Mouse (Mus musculus): Measurements from ENCODE around the gene Dkkl1. TPM values are rescaled to one million over a fixed set of nuclear protein-coding genes. Genes with fewer than 3 reads are reported as not detected.
A peak's percentile ranks its signal among the peaks of the same experiment; 100 is the strongest.

The Dkkl1 gene
- total RNA-seq (2021): 10 to 100 TPM; 25.1 to 29.2 TPM

- intact Hi-C loops (cut with DNase I): no loop called here
- no peak for DNase-seq (ENCODE audit: low spot score in 2 of 2)
These were observed at the start of gene Dkkl1 for GRCm38 (mm10) chr7:45211851-45212251. Dkkl1 (minus strand) TSS chr7:45212147.

DNA sequence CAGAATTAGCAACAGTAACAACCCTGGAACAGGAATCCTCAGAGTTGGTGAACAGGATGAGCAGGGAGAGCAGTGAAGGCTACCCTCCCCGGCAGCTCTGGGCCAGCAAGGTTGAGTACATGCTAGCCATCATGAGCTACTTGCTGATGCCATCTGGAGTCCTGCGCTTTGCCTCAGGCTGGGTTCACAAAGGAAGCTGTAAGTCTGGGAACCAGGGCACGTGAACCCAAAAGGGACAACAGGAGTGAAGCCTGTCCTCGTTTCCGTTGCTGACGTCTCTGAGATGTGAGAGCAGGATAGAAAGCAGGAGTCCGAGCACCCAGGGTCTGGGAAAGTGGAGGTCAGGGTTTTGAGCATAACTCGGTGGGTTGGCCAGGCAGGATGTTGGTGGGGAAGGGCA is 47.3 kb upstream of the Dkkl1 start:
- intact Hi-C loops (cut with DNase I): no loop called here
- DNase-seq (ENCODE audit: low spot score in 2 of 2): no peak

- DNase-seq (ENCODE audit: low spot score in 2 of 2): peak in 1 of 2 experiments; percentile 80
- intact Hi-C loops (cut with DNase I): loop anchor here (2.0 kb wide), 1 partner anchor 22 kb away; no protein-coding TSS in a partner anchor
These were observed 45.3 kb upstream of the Dkkl1 start for GRCm38 (mm10) chr7:45257063-45257840.

- DNase-seq (ENCODE audit: low spot score in 2 of 2): peak in 1 of 2 experiments; percentile 45
- intact Hi-C loops (cut with DNase I): loop anchor here (2.0 kb wide), 1 partner anchor 21 kb away; no protein-coding TSS in a partner anchor
These were observed 43.9 kb upstream of the Dkkl1 start for GRCm38 (mm10) chr7:45255822-45256221.

GRCm38 (mm10) chr7:45253806-45254205 is 41.9 kb upstream of the Dkkl1 start:
- intact Hi-C loops (cut with DNase I): no loop called here

GRCm38 (mm10) chr7:45247666-45248065 is 35.7 kb upstream of the Dkkl1 start:
- no peak for DNase-seq (ENCODE audit: low spot score in 2 of 2)

More at GRCm38 (mm10) chr7:45253806-45254205, 41.9 kb upstream of the Dkkl1 start:
- no peak for DNase-seq (ENCODE audit: low spot score in 2 of 2)

GRCm38 (mm10) chr7:45241389-45241749 is 29.4 kb upstream of the Dkkl1 start:
- intact Hi-C loops (cut with DNase I): no loop called here
- no peak for DNase-seq (ENCODE audit: low spot score in 2 of 2)

More at GRCm38 (mm10) chr7:45247666-45248065, 35.7 kb upstream of the Dkkl1 start:
- intact Hi-C loops (cut with DNase I): no loop called here

DNA sequence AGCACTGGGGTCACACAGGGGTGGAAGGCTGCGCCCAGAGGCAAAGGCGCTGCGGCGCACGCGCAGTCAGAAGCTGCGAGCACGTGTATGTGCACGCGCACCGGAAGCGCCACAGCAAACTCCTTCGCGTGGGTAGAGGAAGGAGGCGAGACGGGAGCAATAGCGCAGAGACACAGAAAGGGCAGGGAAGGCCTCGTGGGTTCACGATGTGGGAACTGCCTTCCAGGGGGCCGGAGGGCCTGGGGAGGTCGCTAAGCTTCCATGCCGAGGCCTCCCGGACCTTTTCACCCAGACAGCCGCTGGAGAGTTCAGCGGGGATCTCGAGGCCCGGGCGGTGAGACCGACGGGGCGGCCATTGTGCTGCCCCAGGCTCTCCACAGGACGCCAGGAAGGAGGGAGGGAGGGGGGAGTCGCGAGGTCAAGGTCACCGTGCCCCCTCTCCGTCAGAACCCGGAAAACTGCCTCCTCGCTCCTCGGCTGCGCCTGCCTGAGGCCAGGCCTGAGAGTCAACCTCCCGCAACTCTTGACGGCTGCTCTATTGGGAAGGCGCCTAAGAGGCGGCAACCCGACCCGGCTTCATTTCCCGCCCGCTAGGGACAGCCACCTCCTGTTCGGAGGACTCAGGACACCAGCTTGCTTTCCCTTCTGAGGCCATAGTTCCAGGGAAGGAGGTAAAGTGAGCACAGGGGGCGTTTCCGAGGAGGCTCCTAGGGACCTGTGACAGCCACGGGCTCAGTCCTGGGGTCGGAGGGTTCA is 28.9 kb upstream of the Dkkl1 start, which contains the start of gene Slc6a16:
Gene Slc6a16 (plus strand): TSS at position 453 of the 756 bp plus-strand sequence.
- DNase-seq (ENCODE audit: low spot score in 2 of 2): peak; percentile 56 to 68
- intact Hi-C loops (cut with DNase I): no loop called here

- intact Hi-C loops (cut with DNase I): no loop called here
- DNase-seq (ENCODE audit: low spot score in 2 of 2): no peak
These were observed 28.2 kb upstream of the Dkkl1 start for GRCm38 (mm10) chr7:45240109-45240508.

GRCm38 (mm10) chr7:45238723-45239496 is 27.0 kb upstream of the Dkkl1 start, which contains the start of gene Cd37:
Cd37 (minus strand) TSS chr7:45239115.
- intact Hi-C loops (cut with DNase I): no loop called here
- no peak for DNase-seq (ENCODE audit: low spot score in 2 of 2)

DNA sequence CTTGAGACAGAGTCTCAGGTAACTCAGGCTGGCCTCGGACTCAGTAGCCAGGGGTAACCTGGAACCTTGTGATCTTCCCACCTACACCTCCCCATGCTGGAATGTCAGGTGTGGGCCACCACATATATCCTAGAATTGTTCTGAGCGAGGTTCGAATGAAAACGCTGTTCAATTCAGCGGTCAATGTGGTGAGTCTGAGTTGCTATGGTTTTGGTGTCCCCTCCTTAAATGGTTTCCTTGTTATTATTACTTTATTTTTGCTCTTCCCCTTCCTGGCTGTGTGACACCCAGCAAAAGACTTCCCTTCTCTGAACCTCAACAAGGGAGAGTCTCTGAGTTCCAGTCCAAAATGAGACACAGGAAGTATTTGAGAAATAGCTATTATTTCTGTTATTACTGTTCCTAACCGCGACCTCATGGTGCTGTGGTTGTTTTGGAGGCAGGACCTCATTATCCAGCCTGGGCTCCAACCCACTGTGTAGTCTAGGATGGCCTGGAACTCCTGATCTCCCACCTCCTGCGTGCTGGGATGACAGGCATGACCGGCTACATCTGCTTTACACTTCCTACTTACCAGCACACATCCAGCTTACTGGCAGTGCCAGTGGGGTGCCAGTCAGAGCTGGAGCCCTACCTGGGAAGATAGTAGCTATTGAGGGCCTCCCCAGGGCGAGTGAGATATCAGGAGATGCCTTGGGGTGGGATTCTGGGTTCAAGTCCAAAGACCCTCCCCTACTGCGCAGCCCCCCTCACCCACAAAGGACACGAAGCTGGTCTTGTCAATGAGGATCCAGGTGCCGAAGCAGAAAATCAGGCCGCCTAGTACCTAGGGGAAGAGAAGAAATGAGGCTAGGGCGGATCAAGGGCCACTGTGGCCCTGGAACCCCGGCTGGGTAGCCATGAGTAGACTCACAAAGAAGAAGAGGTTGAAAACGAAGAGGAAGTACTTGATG is 26.1 kb upstream of the Dkkl1 start:
- intact Hi-C loops (cut with DNase I): no loop called here
- no peak for DNase-seq (ENCODE audit: low spot score in 2 of 2)

DNA sequence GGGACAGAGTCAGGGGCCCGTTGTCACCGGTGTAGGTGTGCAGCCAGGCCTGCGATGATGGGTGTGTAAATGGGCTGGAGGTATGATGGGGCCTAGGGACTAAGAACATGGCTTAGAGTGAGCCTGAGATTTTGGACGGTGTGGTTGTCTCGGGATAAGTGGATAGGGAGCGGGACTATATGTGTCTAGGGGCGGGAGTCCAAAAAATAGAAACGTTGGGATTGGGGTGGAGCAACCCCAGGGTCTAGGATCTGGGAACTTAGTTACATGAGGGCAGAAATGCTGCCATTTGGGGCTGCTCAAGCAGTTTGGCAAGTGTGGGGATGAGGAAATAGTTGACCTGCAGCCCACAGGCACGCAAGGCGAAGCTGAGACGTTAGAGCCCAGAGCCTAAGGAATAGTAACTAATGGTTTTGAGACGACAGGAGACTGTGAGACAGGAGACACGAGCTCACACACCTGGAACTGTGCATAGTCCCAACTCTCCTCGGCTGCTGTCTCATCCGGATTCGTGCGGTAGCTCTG is 23.8 kb upstream of the Dkkl1 start:
- intact Hi-C loops (cut with DNase I): loop anchor here (2.0 kb wide), 1 partner anchor 21 kb away; no protein-coding TSS in a partner anchor

DNA sequence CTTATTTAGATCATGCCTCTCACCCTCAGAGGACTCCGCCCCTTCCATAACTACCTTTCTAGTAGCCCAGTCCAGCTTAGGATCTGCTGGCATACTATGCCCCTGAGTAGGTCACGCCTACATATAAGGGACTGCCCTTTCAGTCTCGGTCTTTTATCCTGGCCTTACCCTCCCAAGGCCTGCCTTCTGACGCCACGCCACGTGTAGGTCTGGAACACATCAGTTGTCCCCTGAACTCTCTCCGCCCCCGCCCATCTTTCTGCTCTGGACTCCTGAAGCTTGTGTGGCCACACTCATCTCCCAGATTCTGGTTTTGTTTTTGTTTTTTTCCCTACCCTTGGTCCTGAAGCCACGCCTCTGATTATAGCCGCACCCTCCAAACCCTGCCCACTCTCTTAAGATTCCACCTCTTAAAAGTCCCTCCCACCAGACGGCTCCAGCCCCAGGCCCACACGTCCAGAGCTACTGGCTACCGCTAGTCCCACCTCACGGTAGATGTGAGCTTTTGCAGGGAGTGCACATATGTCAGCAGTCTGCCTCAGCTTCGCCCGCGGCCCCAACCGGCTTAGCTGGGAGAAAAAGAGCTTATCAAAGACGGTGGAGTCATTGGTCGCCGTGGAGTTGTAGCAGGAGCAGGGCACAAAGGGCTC is 23.1 kb upstream of the Dkkl1 start:
- DNase-seq (ENCODE audit: low spot score in 2 of 2): peak in 1 of 2 experiments; percentile 24
- intact Hi-C loops (cut with DNase I): loop anchor here (2.0 kb wide), 1 partner anchor 22 kb away; no protein-coding TSS in a partner anchor

More for the DNA sequence above, 23.8 kb upstream of the Dkkl1 start:
- DNase-seq (ENCODE audit: low spot score in 2 of 2): no peak

DNA sequence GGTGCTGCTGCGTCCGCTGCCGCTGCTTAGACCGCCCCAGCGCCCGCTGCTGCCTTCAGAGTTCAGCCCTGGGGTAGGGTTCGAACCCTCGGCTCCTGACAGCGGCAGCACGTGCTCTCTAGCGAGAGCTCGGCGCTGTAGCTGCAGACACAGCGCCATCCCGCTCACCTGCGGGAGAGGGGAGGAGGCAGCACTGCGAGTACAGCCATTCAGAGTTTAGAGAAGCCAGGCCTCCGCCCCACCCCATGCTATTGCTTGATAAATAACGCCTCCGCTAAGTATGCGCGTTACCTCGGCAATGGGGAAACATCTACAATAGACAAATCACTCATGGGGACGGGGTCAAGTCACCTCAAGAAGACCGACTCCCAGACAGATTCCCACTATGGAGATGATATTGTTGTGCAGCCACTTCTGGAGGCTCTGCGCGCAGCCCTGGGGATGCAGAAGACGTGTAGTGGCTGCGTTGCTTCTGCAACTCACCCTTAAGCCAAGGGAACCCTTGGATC is 22.4 kb upstream of the Dkkl1 start:
- DNase-seq (ENCODE audit: low spot score in 2 of 2): peak in 1 of 2 experiments; percentile 20
- intact Hi-C loops (cut with DNase I): loop anchor here (2.0 kb wide), 1 partner anchor 22 kb away; no protein-coding TSS in a partner anchor

DNA sequence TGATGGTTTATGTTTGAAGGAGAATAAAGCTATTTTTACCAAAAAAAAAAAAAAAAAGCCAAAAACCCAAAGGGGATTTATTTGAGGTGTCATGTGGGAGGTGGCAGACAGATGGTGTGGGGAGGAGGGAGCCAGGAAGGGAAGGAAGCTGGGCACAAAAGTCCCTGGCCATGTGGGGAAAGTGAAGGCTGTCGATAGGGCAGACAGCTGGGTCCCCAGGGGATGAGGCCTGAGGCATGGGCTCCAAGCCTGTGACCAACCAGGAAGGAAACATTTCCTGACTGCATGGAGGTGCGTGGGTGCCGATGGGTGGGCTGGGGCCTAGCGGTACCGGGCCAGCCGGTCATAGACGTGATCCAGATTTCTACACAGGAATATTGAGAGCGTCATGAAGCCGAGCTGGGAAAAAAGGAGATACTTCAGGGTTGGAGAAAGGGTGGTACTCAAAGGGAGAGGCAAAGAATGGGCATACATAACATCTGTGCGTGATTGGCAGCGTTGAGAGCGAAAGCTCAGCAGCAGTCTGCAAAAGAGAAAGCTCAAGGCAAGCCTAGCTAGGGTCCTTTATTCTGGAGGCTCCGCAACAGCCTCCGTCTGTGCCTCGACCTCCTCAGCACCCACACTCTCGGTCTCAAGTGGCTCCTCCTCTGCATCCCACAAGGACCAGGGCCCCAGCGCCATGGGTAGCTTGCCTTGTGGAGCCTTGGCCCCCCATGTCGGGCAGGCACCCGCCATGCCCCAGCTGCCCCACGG is 21.8 kb upstream of the Dkkl1 start:
- intact Hi-C loops (cut with DNase I): loop anchor here (1.0 to 2.0 kb wide), 5 partner anchors 23 to 71 kb away; partner anchors contain the start of gene Slc6a21
- peak; percentile 72 to 95 for DNase-seq (ENCODE audit: low spot score in 2 of 2)

- intact Hi-C loops (cut with DNase I): loop anchor here (1.0 kb wide), 4 partner anchors 31 to 71 kb away; partner anchors contain the start of gene Slc6a21
- peak; percentile 56 to 90 for DNase-seq (ENCODE audit: low spot score in 2 of 2)
These were observed 20.9 kb upstream of the Dkkl1 start for GRCm38 (mm10) chr7:45232716-45233465.
